Mouse (Mus musculus) ES-E14 (cell line): Measurements from ENCODE around the gene Gm10282.

Source experiments
- CHD2 ChIP-seq: IDR thresholded peaks from 2 replicates; pipeline ENCODE4 v1.6.1; 2014; ENCODE audit warnings: mild to moderate bottlenecking, low read depth, low read length, inconsistent platforms
- HCFC1 ChIP-seq: IDR thresholded peaks from 2 replicates; pipeline ENCODE4 v1.6.1; 2012; ENCODE audit warnings: low read length, inconsistent platforms, borderline replicate concordance; ENCODE audit not compliant: insufficient read depth
- ZNF384 ChIP-seq: IDR thresholded peaks from 2 replicates; pipeline ENCODE4 v1.6.1; 2012; ENCODE audit warnings: low read depth, low read length, inconsistent platforms

DNA sequence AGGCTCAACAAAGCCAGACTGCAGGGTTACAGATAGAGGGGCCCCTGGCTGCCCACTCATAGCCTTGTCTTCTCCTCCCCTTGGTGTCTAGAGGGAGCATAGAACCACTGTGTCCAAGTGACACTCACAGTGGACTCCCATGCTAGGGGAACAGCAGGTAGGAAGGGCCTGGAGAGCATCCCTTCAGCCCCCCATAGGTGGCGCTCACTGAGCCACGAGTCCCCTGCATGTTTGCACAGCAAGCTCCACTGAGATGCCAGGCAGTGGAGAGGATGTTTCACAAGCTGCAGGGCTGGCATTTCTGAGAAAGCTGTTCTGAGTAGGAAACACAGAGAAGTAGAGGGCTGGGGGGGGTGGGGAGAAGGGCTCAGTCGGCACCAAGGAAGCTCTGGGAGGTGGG is 32.7 kb downstream of the Gm10282 start:
- TF ChIP-seq CHD2 (no peak), ZNF384 (no peak), HCFC1 (no peak)
